Mouse (Mus musculus): ENCODE measurements around the gene Slco3a1. TPM values are rescaled to one million over a fixed set of nuclear protein-coding genes. Genes with fewer than 3 reads are reported as not detected.

Gene Slco3a1
- polyA plus RNA-seq, 1 experiment from 2014 or later = 22.6 TPM

DNA sequence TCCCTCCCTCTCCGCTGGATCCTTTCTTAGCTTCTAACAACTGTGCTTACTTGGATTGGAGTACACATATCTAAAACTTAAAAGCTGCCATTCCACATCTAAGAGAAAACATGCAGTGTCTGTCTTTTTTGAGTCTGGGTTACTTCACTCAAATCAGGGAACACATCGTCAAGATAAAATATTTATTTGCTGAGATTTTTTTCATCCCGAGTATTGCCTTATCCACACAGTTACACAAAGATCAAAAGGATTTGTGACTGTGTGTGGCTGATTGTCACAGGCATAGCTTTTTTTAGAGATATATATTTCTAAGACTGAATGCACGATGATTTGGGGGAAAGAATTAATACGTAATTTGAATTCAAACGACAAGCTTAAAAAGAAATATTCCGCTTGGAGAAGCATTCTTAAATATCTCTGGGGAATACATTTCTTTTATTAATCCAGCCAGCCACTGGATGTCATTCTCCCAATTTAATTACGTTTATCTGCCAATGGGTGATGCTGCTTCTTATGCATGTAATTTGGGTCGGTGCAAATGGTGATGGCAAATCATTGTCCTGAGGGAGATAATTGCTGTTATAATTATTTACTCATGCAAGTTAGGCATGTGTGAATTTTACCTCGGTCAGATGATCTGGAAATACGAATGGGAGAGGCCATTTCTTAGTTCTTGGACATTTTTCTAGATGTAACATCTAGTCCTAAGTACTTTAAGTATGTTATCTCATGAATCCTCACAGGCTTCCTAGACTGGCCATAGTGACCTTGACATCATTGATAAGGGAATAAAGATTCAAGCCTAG lies 285.1 kb downstream of the Slco3a1 start:
- 79% methylated on average over 11 of the region's 11 CpGs for WGBS (ENCODE audit: insufficient replicate concordance)
- no peak for ATAC-seq (replicated peaks; ENCODE audit: insufficient number of reproducible peaks, low FRiP score, low TSS enrichment)
- no peaks in the 10 kb centered on the region for H3K4me1 ChIP-seq (ENCODE audit: control insufficient read depth, insufficient read depth, low read length)
- H3K9me3 ChIP-seq (replicated peaks; ENCODE audit: control insufficient read depth, low read length) = no peaks in the 10 kb centered on the region
- no peak overlapping the region for H3K4me3 ChIP-seq (ENCODE audit: low read depth, low read length)
- no peaks in the 10 kb centered on the region for H3K36me3 ChIP-seq (ENCODE audit: control insufficient read depth, insufficient read depth, low read length)
- no peak overlapping the region for H3K9ac ChIP-seq (ENCODE audit: low read depth, low read length)
- H3K4me2 ChIP-seq = no peak overlapping the region
- no peak overlapping the region for H3K27ac ChIP-seq (ENCODE audit: low read depth, low read length)
- no peaks in the 10 kb centered on the region for H3K27me3 ChIP-seq (ENCODE audit: control insufficient read depth, insufficient read depth, low read length)

GRCm38 (mm10) chr7:74266511-74267168 lies 287.9 kb downstream of the Slco3a1 start:
- H3K9me3 ChIP-seq (replicated peaks; ENCODE audit: control insufficient read depth, low read length) = no peaks in the 10 kb centered on the region
- ATAC-seq (replicated peaks; ENCODE audit: insufficient number of reproducible peaks, low FRiP score, low TSS enrichment) = no peak
- no peaks in the 10 kb centered on the region for H3K4me1 ChIP-seq (ENCODE audit: control insufficient read depth, insufficient read depth, low read length)
- 83% methylated on average over 2 of the region's 2 CpGs for WGBS (ENCODE audit: insufficient replicate concordance)
- no peaks in the 10 kb centered on the region for H3K27me3 ChIP-seq (ENCODE audit: control insufficient read depth, insufficient read depth, low read length)
- no peak overlapping the region for H3K4me2 ChIP-seq
- no peak overlapping the region for H3K9ac ChIP-seq (ENCODE audit: low read depth, low read length)
- no peak overlapping the region for H3K4me3 ChIP-seq (ENCODE audit: low read depth, low read length)
- no peak overlapping the region for H3K27ac ChIP-seq (ENCODE audit: low read depth, low read length)
- no peaks in the 10 kb centered on the region for H3K36me3 ChIP-seq (ENCODE audit: control insufficient read depth, insufficient read depth, low read length)

- no peak overlapping the region for H3K27ac ChIP-seq (ENCODE audit: low read depth, low read length)
- no peak for ATAC-seq (replicated peaks; ENCODE audit: insufficient number of reproducible peaks, low FRiP score, low TSS enrichment)
- no peaks in the 10 kb centered on the region for H3K36me3 ChIP-seq (ENCODE audit: control insufficient read depth, insufficient read depth, low read length)
- H3K4me2 ChIP-seq = no peak overlapping the region
- H3K9me3 ChIP-seq (replicated peaks; ENCODE audit: control insufficient read depth, low read length) = no peaks in the 10 kb centered on the region
- H3K27me3 ChIP-seq (ENCODE audit: control insufficient read depth, insufficient read depth, low read length) = no peaks in the 10 kb centered on the region
- no peaks in the 10 kb centered on the region for H3K4me1 ChIP-seq (ENCODE audit: control insufficient read depth, insufficient read depth, low read length)
- WGBS (ENCODE audit: insufficient replicate concordance) = 69% methylated on average over 3 of the region's 3 CpGs
- no peak overlapping the region for H3K9ac ChIP-seq (ENCODE audit: low read depth, low read length)
- no peak overlapping the region for H3K4me3 ChIP-seq (ENCODE audit: low read depth, low read length)
These were observed 298.3 kb downstream of the Slco3a1 start for GRCm38 (mm10) chr7:74256291-74256690.

DNA sequence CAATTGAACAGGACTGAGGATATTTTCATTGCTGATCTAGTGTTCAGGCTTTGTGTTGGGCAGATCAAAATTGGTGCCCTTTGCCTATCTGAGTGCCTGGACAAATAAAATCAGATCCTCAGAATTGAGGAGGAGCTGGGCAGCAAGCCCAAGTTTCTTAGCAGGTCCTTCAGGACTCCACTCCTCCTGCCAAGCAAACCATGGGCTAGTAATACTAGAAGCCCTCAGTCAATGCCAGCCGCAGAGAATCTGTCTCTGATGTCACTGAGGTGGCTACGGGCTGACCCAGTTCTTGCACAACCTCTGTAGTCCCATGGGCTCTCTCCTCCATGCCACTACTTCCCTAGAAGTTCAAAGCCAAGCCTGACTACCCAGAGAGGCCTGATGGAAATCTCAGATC lies 302.5 kb downstream of the Slco3a1 start:
- Histone ChIP-seq H3K4me3 (ENCODE audit: low read depth, low read length) (no peak overlapping the region), H3K9ac (ENCODE audit: low read depth, low read length) (no peak overlapping the region), H3K27ac (ENCODE audit: low read depth, low read length) (no peak overlapping the region), H3K9me3 (replicated peaks; ENCODE audit: control insufficient read depth, low read length) (no peaks in the 10 kb centered on the region), H3K27me3 (ENCODE audit: control insufficient read depth, insufficient read depth, low read length) (no peaks in the 10 kb centered on the region), H3K36me3 (ENCODE audit: control insufficient read depth, insufficient read depth, low read length) (no peaks in the 10 kb centered on the region), H3K4me2 (no peak overlapping the region), H3K4me1 (ENCODE audit: control insufficient read depth, insufficient read depth, low read length) (no peaks in the 10 kb centered on the region)
- no peak for ATAC-seq (replicated peaks; ENCODE audit: insufficient number of reproducible peaks, low FRiP score, low TSS enrichment)
- WGBS (ENCODE audit: insufficient replicate concordance) = 79% methylated on average over 2 of the region's 2 CpGs

DNA sequence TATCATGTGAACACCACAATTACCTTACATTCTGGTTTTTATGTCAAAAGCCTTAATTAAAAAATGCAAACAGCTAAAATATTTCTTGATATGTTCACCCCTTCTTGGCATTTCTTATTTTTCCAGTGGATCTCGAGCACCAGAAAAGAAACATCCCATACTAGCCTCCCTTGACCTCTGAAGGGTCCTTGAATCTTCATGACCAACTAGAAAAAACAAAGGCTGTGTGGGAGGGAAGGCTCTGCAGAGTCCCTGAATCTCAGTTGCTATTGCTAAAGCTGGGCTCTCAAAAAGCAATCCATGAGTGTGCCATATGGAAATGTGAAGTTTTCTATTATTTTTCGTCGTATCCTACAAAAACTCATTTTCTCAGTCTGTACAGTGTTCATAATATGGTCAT lies 313.3 kb downstream of the Slco3a1 start:
- no peaks in the 10 kb centered on the region for H3K36me3 ChIP-seq (ENCODE audit: control insufficient read depth, insufficient read depth, low read length)
- no peaks in the 10 kb centered on the region for H3K27me3 ChIP-seq (ENCODE audit: control insufficient read depth, insufficient read depth, low read length)
- ATAC-seq (replicated peaks; ENCODE audit: insufficient number of reproducible peaks, low FRiP score, low TSS enrichment) = no peak
- H3K4me2 ChIP-seq = no peak overlapping the region
- no peaks in the 10 kb centered on the region for H3K4me1 ChIP-seq (ENCODE audit: control insufficient read depth, insufficient read depth, low read length)
- no peak overlapping the region for H3K9ac ChIP-seq (ENCODE audit: low read depth, low read length)
- 77% methylated on average over 3 of the region's 3 CpGs for WGBS (ENCODE audit: insufficient replicate concordance)
- no peaks in the 10 kb centered on the region for H3K9me3 ChIP-seq (replicated peaks; ENCODE audit: control insufficient read depth, low read length)
- no peak overlapping the region for H3K27ac ChIP-seq (ENCODE audit: low read depth, low read length)
- no peak overlapping the region for H3K4me3 ChIP-seq (ENCODE audit: low read depth, low read length)

GRCm38 (mm10) chr7:74240459-74241172 lies 314.0 kb downstream of the Slco3a1 start:
- no peaks in the 10 kb centered on the region for H3K4me1 ChIP-seq (ENCODE audit: control insufficient read depth, insufficient read depth, low read length)
- 62% methylated on average over 4 of the region's 4 CpGs for WGBS (ENCODE audit: insufficient replicate concordance)
- H3K9ac ChIP-seq (ENCODE audit: low read depth, low read length) = no peak overlapping the region
- H3K27ac ChIP-seq (ENCODE audit: low read depth, low read length) = no peak overlapping the region
- H3K36me3 ChIP-seq (ENCODE audit: control insufficient read depth, insufficient read depth, low read length) = no peaks in the 10 kb centered on the region
- ATAC-seq (replicated peaks; ENCODE audit: insufficient number of reproducible peaks, low FRiP score, low TSS enrichment) = no peak
- H3K4me2 ChIP-seq = no peak overlapping the region
- H3K9me3 ChIP-seq (replicated peaks; ENCODE audit: control insufficient read depth, low read length) = no peaks in the 10 kb centered on the region
- H3K4me3 ChIP-seq (ENCODE audit: low read depth, low read length) = no peak overlapping the region
- no peaks in the 10 kb centered on the region for H3K27me3 ChIP-seq (ENCODE audit: control insufficient read depth, insufficient read depth, low read length)

Small RNA genes lying within 50 kb of the gene (microRNA-seq; reads per million reads assigned to microRNA genes)
- gene Gm27459 (ENCODE audit: borderline number of aligned reads) = not detected

All from heart, embryonic 11.5 days (tissue).